Mouse (Mus musculus) heart, embryonic 15.5 days (tissue): ENCODE measurements around the gene Poc1b. TPM values are rescaled to one million over a fixed set of nuclear protein-coding genes. Genes with fewer than 3 reads are reported as not detected.
"Not testable (repeated sequence)": the region's sequence is repeated elsewhere in the genome, so short reads cannot be mapped to it uniquely, and the experiment has no call there.

ENCODE experiments used
- ATAC-seq: fragments of 200-750 bp; cut with Nextera tagmentation; replicated peaks from 2 replicates; pipeline ENCODE4 v1.8.0; 2017; ENCODE audit warnings: low read depth, moderate TSS enrichment; ENCODE audit not compliant: insufficient number of reproducible peaks, insufficient read depth, low FRiP score
- H3K27ac ChIP-seq: fragments of 300-500 bp; sonication (generic); 2 replicates; pipeline ENCODE4 v1.5.1; 2015; ENCODE audit warnings: mild to moderate bottlenecking, inconsistent platforms
- H3K27me3 ChIP-seq: fragments of 300-500 bp; sonication (generic); 2 replicates; pipeline ENCODE4 v1.6.1; 2015; ENCODE audit warnings: inconsistent platforms
- H3K36me3 ChIP-seq: fragments of 300-500 bp; sonication (generic); 2 replicates; pipeline ENCODE4 v1.6.1; 2015; ENCODE audit warnings: mild to moderate bottlenecking, inconsistent platforms
- H3K4me1 ChIP-seq: fragments of 300-500 bp; sonication (generic); replicated peaks from 2 replicates; pipeline ENCODE4 v1.6.1; 2015; ENCODE audit warnings: inconsistent platforms
- H3K4me2 ChIP-seq: fragments of 300-500 bp; sonication (generic); 2 replicates; pipeline ENCODE4 v1.6.1; 2015; ENCODE audit warnings: inconsistent platforms, mild to moderate bottlenecking, moderate library complexity
- H3K4me3 ChIP-seq: fragments of 300-500 bp; sonication (generic); 2 replicates; pipeline ENCODE4 v1.5.1; 2015; ENCODE audit warnings: mild to moderate bottlenecking, inconsistent platforms
- H3K9ac ChIP-seq: fragments of 300-500 bp; sonication (generic); 2 replicates; pipeline ENCODE4 v1.6.1; 2015; ENCODE audit warnings: mild to moderate bottlenecking, inconsistent platforms
- H3K9me3 ChIP-seq: fragments of 300-500 bp; sonication (generic); replicated peaks from 2 replicates; pipeline ENCODE4 v1.6.1; 2016; ENCODE audit warnings: inconsistent platforms
- WGBS: fragments of 180-500 bp; shearing (Covaris S2); methylation state at CpG from one replicate; pipeline ENCODE4 v1.1.7; 2015; ENCODE audit warnings: mixed read lengths; 5-methylcytosine and 5-hydroxymethylcytosine counted together
- polyA plus RNA-seq: library from polyadenylated mRNA; unstranded; fragments of >200 nt; fragmentation: Nextera tagmentation; extraction: Ambion mirVana; gene quantifications from 2 replicates; pipeline ENCODE4 v1.2.1, GENCODE M21; 2015

Gene Poc1b
- polyA plus RNA-seq, 1 experiment from 2014 or later = 7.2 TPM

- Histone ChIP-seq H3K27ac (no peak overlapping the region), H3K4me1 (no peaks in the 10 kb centered on the region), H3K4me3 (no peak overlapping the region), H3K4me2 (no peak overlapping the region), H3K27me3 (no peaks in the 10 kb centered on the region), H3K9ac (no peak overlapping the region), H3K36me3 (no peaks in the 10 kb centered on the region), H3K9me3 (no peaks in the 10 kb centered on the region)
- 85% methylated on average over 6 of the region's 6 CpGs for WGBS
- ATAC-seq = no peak
These were observed 104.2 kb downstream of the Poc1b start for GRCm38 (mm10) chr10:99211021-99211420.

GRCm38 (mm10) chr10:99211503-99212265 is 104.8 kb downstream of the Poc1b start:
- no peak for ATAC-seq
- no peak overlapping the region for H3K27ac ChIP-seq
- no peaks in the 10 kb centered on the region for H3K9me3 ChIP-seq
- no peak overlapping the region for H3K4me3 ChIP-seq
- H3K27me3 ChIP-seq = no peaks in the 10 kb centered on the region
- H3K4me1 ChIP-seq = no peaks in the 10 kb centered on the region
- H3K4me2 ChIP-seq = no peak overlapping the region
- no peak overlapping the region for H3K9ac ChIP-seq
- H3K36me3 ChIP-seq = no peaks in the 10 kb centered on the region
- WGBS = 81% methylated on average over 9 of the region's 9 CpGs

DNA sequence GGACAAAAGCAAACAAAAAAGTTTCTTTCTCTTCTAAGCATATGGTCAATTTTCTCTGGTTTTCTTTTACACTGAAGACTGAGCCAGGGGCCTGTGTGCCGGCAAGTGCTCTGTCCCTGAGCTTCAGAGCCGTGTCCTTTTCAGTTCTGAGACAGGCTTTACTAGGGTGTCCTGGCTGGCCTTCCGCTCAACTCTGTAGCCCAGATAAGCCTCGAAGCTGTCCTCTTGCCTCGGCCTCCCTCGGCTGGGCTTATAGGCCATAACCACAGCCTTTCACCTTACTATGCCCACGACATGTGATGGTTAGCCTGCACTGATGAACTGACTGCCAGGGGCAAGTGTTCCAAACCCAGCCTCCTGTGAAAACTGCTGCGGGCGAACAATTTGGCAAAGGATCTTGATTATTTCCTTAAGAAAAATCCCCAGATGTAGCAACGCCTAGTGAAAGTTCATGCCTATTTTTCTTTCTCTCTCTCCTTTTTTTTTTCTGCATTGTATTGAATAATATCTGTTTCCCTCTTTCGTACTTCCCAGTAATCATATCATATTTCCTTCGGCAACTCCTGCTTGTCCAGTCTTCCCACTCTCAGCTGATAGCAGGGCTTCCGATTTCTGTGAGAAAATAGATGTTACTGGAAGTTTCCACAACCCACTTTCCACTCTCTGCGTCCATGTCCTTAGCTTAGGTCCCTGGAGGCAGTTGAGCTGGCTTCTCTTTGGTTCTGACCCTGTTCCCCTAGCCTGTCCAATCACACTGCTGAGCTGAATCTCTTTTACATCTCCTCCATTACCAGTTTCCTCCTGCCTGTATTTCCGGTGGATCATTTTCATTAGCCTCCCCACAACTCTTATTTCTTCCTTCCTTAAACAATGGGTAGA is 107.8 kb downstream of the Poc1b start:
- Histone ChIP-seq H3K27me3 (no peaks in the 10 kb centered on the region), H3K36me3 (no peaks in the 10 kb centered on the region), H3K27ac (peak overlapping the region; percentile 25; the same call in 1 of the 2 replicates), H3K9ac (no peak overlapping the region), H3K4me3 (no peak overlapping the region), H3K4me1 (no peaks in the 10 kb centered on the region), H3K4me2 (no peak overlapping the region), H3K9me3 (no peaks in the 10 kb centered on the region)
- no peak for ATAC-seq
- 50% methylated on average over 15 of the region's 15 CpGs for WGBS

GRCm38 (mm10) chr10:99216570-99216969 is 109.7 kb downstream of the Poc1b start:
- H3K9me3 ChIP-seq, H3K36me3 ChIP-seq, H3K9ac ChIP-seq, H3K27ac ChIP-seq, H3K4me1 ChIP-seq, H3K4me2 ChIP-seq, H3K4me3 ChIP-seq, ATAC-seq, H3K27me3 ChIP-seq: not testable (repeated sequence)
- WGBS = 88% methylated on average over 15 of the region's 15 CpGs

- Histone ChIP-seq H3K4me3 (no peak overlapping the region), H3K27ac (no peak overlapping the region), H3K36me3 (no peaks in the 10 kb centered on the region), H3K27me3 (no peaks in the 10 kb centered on the region), H3K9ac (no peak overlapping the region), H3K9me3 (no peaks in the 10 kb centered on the region), H3K4me1 (peaks cover 5% of the 10 kb centered on the region; the same call in 1 of the 2 replicates), H3K4me2 (no peak overlapping the region)
- 84% methylated on average over 8 of the region's 8 CpGs for WGBS
- no peak for ATAC-seq
These were observed 114.7 kb downstream of the Poc1b start for GRCm38 (mm10) chr10:99221540-99221939.

- ATAC-seq = no peak
- Histone ChIP-seq H3K27me3 (no peaks in the 10 kb centered on the region), H3K4me3 (no peak overlapping the region), H3K4me2 (no peak overlapping the region), H3K9me3 (no peaks in the 10 kb centered on the region), H3K27ac (no peak overlapping the region), H3K36me3 (no peaks in the 10 kb centered on the region), H3K9ac (no peak overlapping the region), H3K4me1 (peaks cover 14% of the 10 kb centered on the region)
- WGBS = 76% methylated on average over 5 of the region's 5 CpGs
These were observed 115.9 kb downstream of the Poc1b start for GRCm38 (mm10) chr10:99222726-99223125.

DNA sequence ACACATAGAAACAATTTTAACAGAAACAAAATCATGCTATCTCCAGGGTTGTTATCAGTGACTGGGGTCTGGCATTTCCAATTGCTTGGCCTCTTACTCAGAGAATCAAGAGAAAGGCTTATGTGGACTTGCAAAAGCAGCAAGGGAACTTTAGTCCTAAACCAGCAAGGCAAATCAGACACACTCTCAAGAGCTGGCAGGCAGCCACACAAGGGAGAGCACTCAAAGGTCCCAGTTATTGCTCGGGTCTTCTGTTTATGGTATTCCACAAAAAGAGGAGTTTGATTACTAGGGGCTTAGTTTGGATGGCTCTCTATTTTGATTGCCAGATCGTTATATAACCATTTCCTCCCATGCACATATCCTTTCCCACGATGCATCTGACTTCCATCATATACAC is 117.4 kb downstream of the Poc1b start:
- Histone ChIP-seq H3K4me2 (no peak overlapping the region), H3K27me3 (no peaks in the 10 kb centered on the region), H3K4me3 (no peak overlapping the region), H3K27ac (peak overlapping the region; percentile 5; the same call in 1 of the 2 replicates), H3K4me1 (peaks cover 29% of the 10 kb centered on the region), H3K36me3 (no peaks in the 10 kb centered on the region), H3K9me3 (no peaks in the 10 kb centered on the region), H3K9ac (no peak overlapping the region)
- 28% methylated on average over 3 of the region's 3 CpGs for whole genome bisulfite sequencing
- ATAC-seq = no peak

DNA sequence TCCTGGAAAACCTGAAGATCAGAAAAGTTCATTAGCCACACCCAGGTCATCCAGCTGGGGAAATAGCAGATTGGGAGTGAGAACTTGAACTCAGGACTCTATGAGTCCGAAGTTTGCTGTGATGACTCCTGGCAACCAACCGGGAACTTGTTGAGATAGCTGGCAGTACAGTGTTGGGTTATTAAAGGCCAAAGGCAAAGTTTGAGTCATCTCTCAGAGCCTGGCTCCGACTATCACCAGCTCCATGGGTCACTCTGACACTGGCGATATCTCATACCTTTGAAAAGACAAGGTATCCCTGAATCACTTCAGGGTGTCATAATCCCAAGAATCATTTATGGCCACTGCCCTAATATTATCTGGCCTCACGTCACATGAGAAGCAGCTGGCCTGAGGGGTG is 119.9 kb downstream of the Poc1b start:
- Histone ChIP-seq H3K36me3 (no peaks in the 10 kb centered on the region), H3K9me3 (no peaks in the 10 kb centered on the region), H3K4me2 (no peak overlapping the region), H3K27me3 (no peaks in the 10 kb centered on the region), H3K4me1 (peaks cover 32% of the 10 kb centered on the region), H3K9ac (no peak overlapping the region), H3K27ac (no peak overlapping the region), H3K4me3 (no peak overlapping the region)
- no peak for ATAC-seq
- whole genome bisulfite sequencing = 75% methylated on average over 5 of the region's 5 CpGs

DNA sequence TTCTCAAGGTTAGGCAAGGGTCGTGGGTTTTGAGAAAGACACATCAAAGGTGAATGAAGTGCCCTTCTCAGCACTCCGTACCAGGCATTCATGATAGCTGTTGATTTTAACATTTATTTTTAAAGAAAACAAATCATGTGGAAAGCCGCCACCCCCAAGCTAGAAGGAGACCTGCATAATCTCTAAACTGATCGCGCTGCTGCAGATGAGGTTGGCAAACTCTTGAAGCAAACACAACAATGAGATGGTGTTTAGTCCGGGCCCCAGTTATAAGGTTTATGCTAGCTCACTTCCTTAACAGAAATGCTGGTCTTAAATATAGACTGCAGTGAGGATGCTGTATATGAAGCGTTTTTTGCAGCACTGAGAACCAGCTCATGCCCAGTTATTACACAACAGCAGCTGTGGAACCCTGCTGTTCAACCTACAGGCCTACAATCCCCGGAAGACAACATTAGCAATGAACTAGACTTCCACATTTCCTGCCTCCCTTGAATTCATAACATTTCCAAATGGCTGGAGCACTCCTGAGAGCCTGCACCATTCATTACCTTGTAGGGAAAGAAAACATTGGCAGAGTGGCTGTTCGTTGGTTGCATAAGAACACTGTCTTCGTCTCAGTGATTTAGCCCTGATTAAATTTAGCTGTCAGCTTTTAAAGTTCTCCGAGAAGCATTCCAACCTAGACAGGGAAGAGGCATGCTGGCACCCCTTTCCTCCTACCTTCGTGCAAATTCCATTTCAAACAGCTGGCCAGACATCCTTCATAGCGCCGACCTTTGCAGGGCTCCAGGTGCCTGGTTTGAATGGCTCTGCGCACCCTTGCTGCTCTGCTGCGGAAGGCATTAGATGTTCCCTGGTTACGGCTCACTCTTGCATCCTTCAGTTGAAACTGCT is 121.4 kb downstream of the Poc1b start:
- no peaks in the 10 kb centered on the region for H3K27me3 ChIP-seq
- peak overlapping the region; percentile 54 for H3K4me2 ChIP-seq
- ATAC-seq = no peak
- peak overlapping the region; percentile 60 for H3K27ac ChIP-seq
- H3K36me3 ChIP-seq = no peaks in the 10 kb centered on the region
- H3K9me3 ChIP-seq = no peaks in the 10 kb centered on the region
- 0 out of 2 replicates have a peak overlapping the region, but pooled peaks have one; percentile 9 for H3K9ac ChIP-seq
- H3K4me1 ChIP-seq = peaks cover 32% of the 10 kb centered on the region
- 32% methylated on average over 17 of the region's 17 CpGs for whole genome bisulfite sequencing
- peak overlapping the region; percentile 14 for H3K4me3 ChIP-seq

- H3K9ac ChIP-seq = no peak overlapping the region
- no peaks in the 10 kb centered on the region for H3K27me3 ChIP-seq
- no peaks in the 10 kb centered on the region for H3K9me3 ChIP-seq
- H3K27ac ChIP-seq = peak overlapping the region; percentile 60
- H3K4me3 ChIP-seq = peak overlapping the region; percentile 14; the same call in 1 of the 2 replicates
- peak; percentile 47; the same call in 1 of the 2 replicates for ATAC-seq
- peak overlapping the region; percentile 54 for H3K4me2 ChIP-seq
- 20% methylated on average over 16 of the region's 16 CpGs for WGBS
- H3K4me1 ChIP-seq = peaks cover 29% of the 10 kb centered on the region
- no peaks in the 10 kb centered on the region for H3K36me3 ChIP-seq
These were observed 122.3 kb downstream of the Poc1b start for GRCm38 (mm10) chr10:99229031-99229684.
